Mouse (Mus musculus): Measurements from ENCODE around the gene Cd200r1.
"Not testable (repeated sequence)": the region's sequence is repeated elsewhere in the genome, so short reads cannot be mapped to it uniquely, and the experiment has no call there.

Cd200r1 gene

GRCm38 (mm10) chr16:44766320-44766892 lies 870 bp downstream of the Cd200r1 start:
- DNase-seq (ENCODE audit: low spot score): no peak

GRCm38 (mm10) chr16:44767506-44767905 lies 2.0 kb downstream of the Cd200r1 start:
- no peak for DNase-seq (ENCODE audit: low spot score)

GRCm38 (mm10) chr16:44767967-44768366 lies 2.4 kb downstream of the Cd200r1 start:
- DNase-seq (ENCODE audit: low spot score): no peak

- no peak for DNase-seq (ENCODE audit: low spot score)
Observed at GRCm38 (mm10) chr16:44772577-44772976, 7.0 kb downstream of the Cd200r1 start.

- no peak for DNase-seq (ENCODE audit: low spot score)
Observed at GRCm38 (mm10) chr16:44773673-44774072, 8.1 kb downstream of the Cd200r1 start.

GRCm38 (mm10) chr16:44774201-44774600 lies 8.7 kb downstream of the Cd200r1 start:
- DNase-seq (ENCODE audit: low spot score): no peak

GRCm38 (mm10) chr16:44778538-44779147 lies 13.1 kb downstream of the Cd200r1 start:
- no peak for DNase-seq (ENCODE audit: low spot score)

- DNase-seq (ENCODE audit: low spot score): no peak
Observed at GRCm38 (mm10) chr16:44779494-44779893, 14.0 kb downstream of the Cd200r1 start.

- no peak for DNase-seq (ENCODE audit: low spot score)
Observed at GRCm38 (mm10) chr16:44780751-44781150, 15.2 kb downstream of the Cd200r1 start.

GRCm38 (mm10) chr16:44786934-44787333 lies 21.4 kb downstream of the Cd200r1 start:
- no peak for DNase-seq (ENCODE audit: low spot score)

GRCm38 (mm10) chr16:44794416-44794815 lies 28.9 kb downstream of the Cd200r1 start:
- no peak for DNase-seq (ENCODE audit: low spot score)

GRCm38 (mm10) chr16:44805976-44806375 lies 40.4 kb downstream of the Cd200r1 start:
- DNase-seq (ENCODE audit: low spot score): no peak

- not testable (repeated sequence) for DNase-seq (ENCODE audit: low spot score)
Observed at GRCm38 (mm10) chr16:44810223-44810622, 44.7 kb downstream of the Cd200r1 start.

- DNase-seq (ENCODE audit: low spot score): no peak
Observed at GRCm38 (mm10) chr16:44811544-44811943, 46.0 kb downstream of the Cd200r1 start, which contains the start of gene Cd200r4. TSS of gene Cd200r4 (plus strand) at chr16:44811733.

- DNase-seq (ENCODE audit: low spot score): no peak
Observed at GRCm38 (mm10) chr16:44812468-44813065, 47.0 kb downstream of the Cd200r1 start.

GRCm38 (mm10) chr16:44818010-44818409 lies 52.5 kb downstream of the Cd200r1 start:
- no peak for DNase-seq (ENCODE audit: low spot score)

GRCm38 (mm10) chr16:44820545-44820944 lies 55.0 kb downstream of the Cd200r1 start:
- no peak for DNase-seq (ENCODE audit: low spot score)

GRCm38 (mm10) chr16:44832286-44832685 lies 66.8 kb downstream of the Cd200r1 start:
- DNase-seq (ENCODE audit: low spot score): no peak

GRCm38 (mm10) chr16:44833189-44833588 lies 67.7 kb downstream of the Cd200r1 start:
- DNase-seq (ENCODE audit: low spot score): not testable (repeated sequence)
